8 mouse cellular contexts compared by ENCODE assay signal in genomic region chr8:110664202-110664896, GRCm38 (mm10). TPM values are rescaled to one million over a fixed set of nuclear protein-coding genes. Genes with fewer than 3 reads are reported as not detected.
DNase-seq lines count a peak whose midpoint lies in the region.

No protein-coding gene starts in this region.

- intact Hi-C loops in gastrocnemius, postnatal 14 days (cut with DNase I; ENCODE audit: low total_unique reads): no loop called here

- DNase-seq in lung, postnatal 10 days: peak; percentile 85
- no peak for DNase-seq in lung, adult 18-20 months
- DNase-seq in cerebellum, postnatal 4 days (ENCODE audit: low spot score in 2 of 2): peak; percentile 55 to 78
- peak; percentile 81 for DNase-seq in gastrocnemius, postnatal 14 days
- peak; percentile 53 to 61 for DNase-seq in layer of hippocampus, postnatal 25 days (ENCODE audit: extremely low spot score in 1 of 2, low spot score in 1 of 2)
- peak; percentile 36 to 69 for DNase-seq in right cerebral cortex, adult 2 months (ENCODE audit: low spot score in 2 of 2)
- no peak for DNase-seq in urinary bladder, adult 18-20 months (ENCODE audit: low spot score in 2 of 2)
- DNase-seq in urinary bladder, postnatal 25 days (ENCODE audit: low spot score): no peak

RNA-seq across cellular contexts. Expression of gene Vac14, which starts 46.0 kb away (rescaled TPM):
- total RNA-seq in gastrocnemius, postnatal 14 days (2021): 10 to 100 TPM; 12.5 to 15.4 TPM
- 10 to 100 TPM; 23.7 to 24.5 TPM for total RNA-seq in layer of hippocampus, postnatal 25 days (2021)

RNA-seq across cellular contexts. Expression of gene Mtss1l, which starts 56.9 kb away (rescaled TPM):
- total RNA-seq in gastrocnemius, postnatal 14 days (2021): 10 to 100 TPM; 44.3 to 47.6 TPM
- 100 to 1,000 TPM; 206 to 252 TPM for total RNA-seq in layer of hippocampus, postnatal 25 days (2021)

Comparison
In these comparisons a context has a peak if more than half of its experiments do, and no peak if none do; other contexts are left out.
1. DNase-seq: peak in lung, postnatal 10 days (single experiment), cerebellum, postnatal 4 days (2 of 2), gastrocnemius, postnatal 14 days (single experiment), layer of hippocampus, postnatal 25 days (2 of 2) and right cerebral cortex, adult 2 months (2 of 2); none in lung, adult 18-20 months (0 of 2), urinary bladder, adult 18-20 months (0 of 2) and urinary bladder, postnatal 25 days (single experiment).
2. RNA of gene Mtss1l, which starts 56.9 kb away (total RNA-seq): 206 to 252 TPM in layer of hippocampus, postnatal 25 days; 44.3 to 47.6 TPM in gastrocnemius, postnatal 14 days; every median in the first group is over 4 times any median in the second.